Mouse (Mus musculus): ENCODE measurements around the gene Cfap20.

The Cfap20 gene

GRCm38 (mm10) chr8:95375374-95375930, 59.2 kb downstream of the Cfap20 start:
- DNase-seq (ENCODE audit: extremely low spot score, low read depth, low spot score): no peak

- DNase-seq (ENCODE audit: extremely low spot score, low read depth, low spot score): no peak
Measured at GRCm38 (mm10) chr8:95374429-95374828, 60.2 kb downstream of the Cfap20 start.

GRCm38 (mm10) chr8:95373389-95374002, 61.2 kb downstream of the Cfap20 start:
- DNase-seq (ENCODE audit: extremely low spot score, low read depth, low spot score): no peak

Data from hindlimb bud, embryonic 11.5 days (tissue).